Mouse (Mus musculus) embryo, embryonic 11 days (tissue): ENCODE measurements at regions not wholly inside any gene's neighbourhood (a gene's known extent, or its start where the extent isn't known, plus 50 kb on each side); places are given as distances from the start of the nearest gene placed in this dataset.

Source experiments
- DNase-seq: peaks from one replicate; pipeline ENCODE4 v3.0.0-alpha.2; 2015

DNA sequence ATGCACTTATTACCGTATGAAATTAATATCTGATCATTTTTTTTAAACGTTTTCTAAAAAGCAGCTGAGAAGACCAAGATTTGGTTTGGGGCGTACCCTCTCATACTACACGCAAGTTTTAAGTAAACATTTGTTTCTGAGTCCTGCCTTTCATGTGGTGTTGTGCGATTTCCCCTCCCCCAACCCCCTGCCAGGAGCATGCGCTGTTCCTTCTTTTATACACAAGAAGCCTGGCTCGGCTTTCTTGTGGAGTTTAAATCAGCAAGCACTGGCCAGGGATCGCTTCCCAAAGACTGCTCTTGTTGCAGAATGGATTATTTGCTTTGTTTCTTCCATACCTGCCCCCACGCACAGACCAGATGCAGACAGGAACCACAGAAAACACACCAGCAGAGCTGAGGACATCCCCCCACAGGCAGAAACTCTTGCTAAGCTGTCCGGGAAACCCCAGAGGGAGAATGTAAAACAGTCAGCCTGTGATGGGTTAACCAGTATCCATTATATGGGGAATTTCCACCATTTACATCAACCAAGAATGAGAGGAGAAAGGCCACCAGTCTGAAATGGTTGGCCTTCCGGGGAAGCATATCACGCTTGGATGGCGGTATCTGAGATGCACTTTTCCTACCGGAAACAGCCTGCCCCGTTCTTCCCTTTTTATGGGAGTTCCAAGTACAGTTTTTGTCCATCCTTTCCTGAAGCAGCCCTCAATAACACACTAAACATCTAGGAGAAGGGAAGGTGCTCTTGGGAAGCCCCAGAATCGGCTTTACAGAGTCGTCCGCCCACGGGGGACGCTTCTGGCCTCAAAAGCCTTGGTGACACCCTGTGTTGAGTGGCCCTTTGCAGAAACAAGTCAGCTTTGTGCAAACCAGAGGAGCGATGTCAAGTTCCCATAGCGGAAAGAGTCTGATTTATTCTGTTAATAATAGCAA, 91.3 kb downstream of the Tomm20 start:
- no peak for DNase-seq

GRCm38 (mm10) chr8:126852663-126853390, 92.8 kb downstream of the Tomm20 start:
- no peak for DNase-seq

DNA sequence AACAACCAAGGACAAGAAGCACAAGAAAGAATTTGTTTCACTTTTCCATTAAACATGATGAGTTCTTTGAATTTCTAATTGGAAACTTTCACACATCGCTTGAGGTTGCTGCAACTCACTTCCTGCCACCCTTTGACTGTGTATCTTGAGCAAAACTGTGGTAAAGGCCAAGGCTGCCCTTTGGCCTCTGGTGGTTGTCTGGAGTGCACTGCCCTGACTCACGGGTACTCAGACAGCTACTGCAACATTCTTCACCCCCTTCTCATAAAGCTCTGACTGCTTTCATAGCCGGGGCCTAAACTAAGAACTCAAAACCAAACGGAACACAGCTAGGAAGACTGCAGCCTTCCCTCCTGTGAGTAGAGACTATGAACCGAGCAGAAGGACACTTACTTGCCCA, 93.5 kb downstream of the Tomm20 start:
- DNase-seq, result no peak

DNA sequence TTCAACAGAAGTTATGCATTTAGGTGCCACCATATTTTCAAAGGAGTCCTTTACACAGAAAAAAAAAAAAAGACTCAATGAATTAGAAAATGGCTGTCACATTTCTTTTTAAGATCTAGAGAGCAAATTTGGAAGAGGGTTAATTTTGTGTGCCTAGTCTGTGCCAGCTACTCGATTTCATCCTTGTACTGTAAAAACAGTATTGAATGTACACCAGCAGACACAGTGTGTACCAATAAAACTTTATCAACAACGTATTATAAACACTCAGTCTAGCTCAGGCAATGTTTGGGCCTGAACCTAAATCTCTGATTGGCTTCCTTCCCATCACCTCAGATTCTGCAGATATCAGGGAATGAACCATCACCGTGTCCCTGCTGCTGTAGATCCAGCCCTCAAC, 93.9 kb downstream of the Tomm20 start:
- DNase-seq, result no peak

DNA sequence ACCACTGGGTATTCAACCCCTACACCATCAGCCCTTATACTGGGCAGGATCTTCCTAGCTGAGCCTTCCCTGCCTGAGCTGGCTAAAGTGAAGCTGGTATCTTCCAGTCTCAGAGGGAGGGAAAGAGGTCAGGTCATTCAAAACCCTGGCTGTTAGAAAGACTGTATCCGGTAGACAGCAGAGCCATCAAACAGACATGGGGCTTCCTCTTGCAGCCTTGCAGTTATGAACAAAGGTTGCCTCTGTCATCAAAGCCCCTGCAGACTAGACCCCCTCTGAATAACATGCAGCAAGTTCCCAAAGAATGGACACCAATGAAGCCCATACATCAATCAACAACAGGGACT, 95.5 kb downstream of the Tomm20 start:
- no peak for DNase-seq

GRCm38 (mm10) chr8:126849411-126850188, 96.0 kb downstream of the Tomm20 start:
- DNase-seq, result peak; percentile 55

- no peak for DNase-seq
These were observed 97.1 kb downstream of the Tomm20 start for GRCm38 (mm10) chr8:126848369-126849105.

GRCm38 (mm10) chr8:126847664-126848353, 97.8 kb downstream of the Tomm20 start:
- no peak for DNase-seq

- no peak for DNase-seq
These were observed 99.5 kb downstream of the Tomm20 start for GRCm38 (mm10) chr8:126846188-126846565.

DNA sequence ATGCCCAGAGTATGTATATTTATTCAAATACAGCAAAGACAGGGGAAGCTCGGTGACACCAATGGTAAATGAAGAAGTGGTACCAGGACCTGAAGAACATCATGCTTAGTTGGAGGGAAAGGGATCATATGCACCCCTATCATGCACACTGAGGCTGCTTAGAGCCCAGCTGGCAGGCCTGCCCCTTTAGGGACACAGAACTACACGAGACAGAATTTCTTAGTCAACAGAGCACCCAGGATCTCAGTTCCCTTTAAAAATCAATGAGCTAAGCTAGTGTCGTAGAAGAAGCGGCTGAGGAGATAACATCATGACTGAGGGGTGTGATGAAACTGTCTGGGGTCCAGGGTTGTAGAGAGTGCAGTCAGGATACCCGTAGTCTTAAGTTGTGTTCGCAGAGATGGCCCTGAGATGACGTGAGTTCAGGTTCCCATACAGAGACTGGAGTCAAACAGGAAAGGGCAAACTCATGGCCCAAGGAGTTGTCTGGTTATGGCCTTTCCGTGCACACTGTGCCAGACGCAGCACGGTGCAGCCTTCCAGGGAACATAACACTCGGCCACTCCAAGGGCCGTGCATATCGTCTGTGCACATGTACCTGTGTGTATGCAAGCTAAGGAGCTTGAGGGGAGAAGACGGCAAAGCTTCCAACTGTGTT, 100.0 kb downstream of the Tomm20 start:
- no peak for DNase-seq

- DNase-seq, result no peak
These were observed 101.0 kb downstream of the Tomm20 start for GRCm38 (mm10) chr8:126844627-126845026.

DNA sequence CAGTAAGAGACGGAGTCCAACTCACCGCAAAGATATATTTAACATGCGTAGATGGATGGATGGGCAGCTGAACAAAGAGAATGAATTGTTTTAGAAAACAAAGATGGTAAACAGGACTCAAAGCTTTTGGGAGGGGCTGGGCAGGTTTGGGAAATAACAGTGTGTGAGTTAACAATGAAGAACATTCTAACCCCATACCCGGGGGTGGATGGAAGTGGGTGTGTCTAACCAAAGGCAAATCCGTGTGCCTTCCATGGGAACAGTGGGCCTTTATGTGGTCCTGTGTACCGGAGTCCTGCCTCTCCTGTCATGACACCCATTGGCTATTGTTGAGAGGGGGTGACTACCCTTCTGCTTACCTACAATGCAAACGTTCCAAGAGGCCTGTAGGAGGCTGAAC, 104.5 kb downstream of the Tomm20 start:
- DNase-seq, result no peak

DNA sequence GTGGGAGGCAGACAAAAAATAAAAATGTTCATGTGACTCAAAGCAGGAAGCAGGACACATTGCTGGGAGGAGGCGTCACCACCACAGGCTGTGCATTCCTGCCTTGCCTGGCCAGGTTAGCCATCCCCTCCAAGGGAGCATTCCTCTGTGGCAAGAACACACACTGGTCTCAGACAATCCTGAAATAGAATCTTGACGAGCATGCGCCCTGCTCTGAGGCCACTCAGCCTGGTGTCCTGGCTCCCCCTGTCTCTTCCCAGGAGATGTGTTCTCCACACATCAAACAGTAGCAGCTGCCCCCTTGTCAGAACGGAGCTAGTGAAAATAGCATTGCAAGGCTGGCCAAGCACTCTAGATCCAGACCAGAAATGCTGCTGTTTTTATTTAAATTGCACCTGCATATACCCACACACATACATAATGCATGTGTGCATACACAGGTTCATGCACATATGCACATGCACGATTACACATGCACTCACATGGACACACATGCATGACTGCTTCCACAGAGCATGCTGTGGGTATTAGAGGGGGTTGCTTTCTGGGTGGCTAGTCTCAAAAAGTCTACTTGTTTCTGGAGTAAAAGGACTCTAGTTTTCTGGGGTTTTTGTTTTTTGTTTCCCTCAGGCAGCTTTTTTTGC, 105.8 kb downstream of the Tomm20 start:
- peak; percentile 83 for DNase-seq

DNA sequence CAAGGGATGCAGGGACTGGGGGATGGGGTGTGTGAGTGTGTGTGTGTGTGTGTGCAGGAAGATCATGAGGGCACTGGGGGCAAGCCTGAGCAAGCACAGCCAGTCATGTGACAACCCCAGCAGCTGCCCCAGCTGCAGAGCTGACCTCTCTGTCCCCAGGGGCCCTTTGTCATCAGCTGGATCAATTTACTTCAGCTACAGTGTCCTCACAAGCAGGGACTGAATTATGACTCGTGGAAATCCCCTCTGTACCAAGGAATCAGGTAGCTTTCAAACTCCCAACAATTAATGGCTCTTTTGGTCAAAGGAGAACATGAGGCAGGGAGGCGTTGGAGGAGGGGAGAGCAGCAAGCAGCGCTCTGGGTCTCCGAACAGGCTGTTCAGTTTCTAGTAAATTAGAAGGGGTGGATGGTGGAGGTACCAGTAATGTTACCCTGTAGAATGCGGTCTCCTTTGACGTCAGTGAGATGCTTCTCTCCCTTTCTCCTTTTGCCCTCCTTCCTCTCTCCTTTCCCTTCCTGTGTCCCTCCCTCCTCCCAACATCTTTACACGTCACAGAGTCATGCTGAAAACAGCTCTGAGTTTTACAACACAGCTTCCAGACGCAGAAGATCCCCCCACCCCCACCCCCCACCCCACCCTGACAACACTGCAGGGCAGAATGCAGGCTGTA, 106.5 kb downstream of the Tomm20 start:
- peak; percentile 89 for DNase-seq

DNA sequence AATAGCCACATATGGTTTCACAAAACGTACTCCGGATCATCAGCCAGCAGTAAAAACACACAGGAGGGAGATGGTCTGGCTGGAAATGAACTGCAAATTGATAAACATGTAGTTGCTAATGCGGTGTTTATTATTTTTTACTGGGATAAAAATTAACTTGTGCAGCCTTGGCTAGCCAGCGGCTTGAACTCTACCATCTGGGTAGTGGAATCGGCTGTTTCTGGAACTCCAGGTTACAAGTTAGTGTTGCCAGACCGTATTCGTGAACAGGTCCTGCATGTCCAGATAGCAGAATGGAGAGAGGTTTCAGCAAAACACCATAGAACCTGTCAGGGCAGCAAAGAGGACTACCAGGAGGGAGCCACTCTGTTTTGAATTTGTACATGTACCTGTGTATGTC, 107.4 kb downstream of the Tomm20 start:
- DNase-seq, result no peak

GRCm38 (mm10) chr8:126837318-126838025, 108.2 kb downstream of the Tomm20 start:
- no peak for DNase-seq

GRCm38 (mm10) chr8:126835554-126835953, 110.1 kb downstream of the Tomm20 start:
- DNase-seq, result no peak

- DNase-seq, result no peak
These were observed 111.9 kb downstream of the Tomm20 start for GRCm38 (mm10) chr8:126833471-126834453.
